Mouse (Mus musculus) hindbrain, embryonic 11.5 days (tissue): ENCODE results near the gene Sdk2. TPM values are rescaled to one million over a fixed set of nuclear protein-coding genes. Genes with fewer than 3 reads are reported as not detected.

Source experiments
- ATAC-seq: fragments of 200-750 bp; cut with Nextera tagmentation; 2 replicates; pipeline ENCODE4 v1.8.0; 2017; ENCODE audit warnings: mild to moderate bottlenecking, moderate TSS enrichment, moderate library complexity; ENCODE audit not compliant: low FRiP score
- DNase-seq: peaks from one replicate; pipeline ENCODE4 v3.0.0-alpha.2; 2015; ENCODE audit warnings: low spot score
- H3K27ac ChIP-seq: fragments of 300-500 bp; sonication (generic); 2 replicates; pipeline ENCODE4 v1.5.1; 2014; ENCODE audit warnings: mild to moderate bottlenecking, low read depth, low read length
- H3K27me3 ChIP-seq: fragments of 300-500 bp; sonication (generic); 2 replicates; pipeline ENCODE4 v1.6.1; 2014; ENCODE audit warnings: mild to moderate bottlenecking, low read length, moderate library complexity, mixed read lengths; ENCODE audit not compliant: control insufficient read depth, insufficient read depth
- H3K36me3 ChIP-seq: fragments of 300-500 bp; sonication (generic); 2 replicates; pipeline ENCODE4 v1.6.1; 2014; ENCODE audit warnings: mild to moderate bottlenecking, low read length, moderate library complexity, mixed read lengths; ENCODE audit not compliant: control insufficient read depth, insufficient read depth
- H3K4me1 ChIP-seq: fragments of 300-500 bp; sonication (generic); replicated peaks from 2 replicates; pipeline ENCODE4 v1.6.1; 2014; ENCODE audit warnings: low read length, mixed read lengths; ENCODE audit not compliant: control insufficient read depth, insufficient read depth
- H3K4me2 ChIP-seq: fragments of 300-500 bp; sonication (generic); replicated peaks from 2 replicates; pipeline ENCODE4 v1.6.1; 2014; ENCODE audit warnings: mild to moderate bottlenecking, low read depth, low read length
- H3K4me3 ChIP-seq: fragments of 300-500 bp; sonication (generic); 2 replicates; pipeline ENCODE4 v1.5.1; 2014; ENCODE audit warnings: low read depth, low read length
- H3K9ac ChIP-seq: fragments of 300-500 bp; sonication (generic); 2 replicates; pipeline ENCODE4 v1.6.1; 2014; ENCODE audit warnings: low read depth, low read length
- H3K9me3 ChIP-seq: fragments of 300-500 bp; sonication (generic); 2 replicates; pipeline ENCODE4 v1.6.1; 2016; ENCODE audit warnings: low read length; ENCODE audit not compliant: control insufficient read depth
- WGBS: fragments of 180-500 bp; shearing (Covaris S2); extraction: QIAGEN DNeasy Blood & Tissue Kit; methylation state at CpG from one replicate; pipeline ENCODE4 v1.1.7; 2014; 5-methylcytosine and 5-hydroxymethylcytosine counted together
- polyA plus RNA-seq: library from polyadenylated mRNA; unstranded; fragments of >200 nt; fragmentation: Nextera tagmentation; extraction: Ambion mirVana; gene quantifications from 2 replicates; pipeline ENCODE4 v1.2.1, GENCODE M21; 2014

Gene Sdk2
- polyA plus RNA-seq, 1 experiment from 2014 or later: 4.2 TPM

DNA sequence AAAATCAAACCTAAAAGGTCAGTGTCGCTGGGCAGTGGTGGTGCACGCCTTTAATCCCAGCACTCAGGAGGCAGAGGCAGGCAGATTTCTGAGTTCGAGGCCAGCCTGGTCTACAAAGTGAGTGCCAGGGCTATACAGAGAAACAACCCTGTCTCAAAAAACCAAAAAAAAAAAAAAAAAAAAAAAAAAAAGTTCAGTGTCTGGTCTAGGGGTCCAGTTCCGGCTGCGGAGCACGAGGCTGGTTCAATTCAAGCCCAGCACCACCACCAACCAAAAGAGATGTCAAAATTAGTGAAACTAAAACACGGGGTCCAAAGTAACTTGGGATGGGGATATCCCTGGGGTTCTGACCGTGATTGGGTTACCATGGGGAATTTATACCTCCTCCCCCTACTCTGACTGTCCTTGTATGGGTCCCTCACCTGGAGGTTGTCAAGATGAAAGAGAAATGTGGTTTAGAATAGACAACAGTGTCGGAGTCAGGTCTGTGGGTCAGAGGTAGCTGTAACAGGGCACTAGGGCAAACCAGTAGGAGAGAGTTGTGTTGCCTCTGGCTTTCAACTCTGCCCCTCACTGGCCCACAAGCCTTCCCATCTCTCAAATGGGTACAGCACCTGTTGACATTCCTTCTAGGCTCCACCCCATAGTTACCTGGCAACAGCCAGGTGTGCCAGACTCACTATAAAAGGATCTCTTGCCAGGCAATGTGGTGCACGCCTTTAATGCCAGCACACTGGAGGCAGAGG, 314.0 kb downstream of the Sdk2 start:
- Histone ChIP-seq H3K9me3 (no peaks in the 10 kb centered on the region), H3K4me1 (peaks cover 18% of the 10 kb centered on the region), H3K4me3 (no peak overlapping the region), H3K36me3 (no peaks in the 10 kb centered on the region), H3K4me2 (no peak overlapping the region), H3K27me3 (no peaks in the 10 kb centered on the region), H3K27ac (no peak overlapping the region), H3K9ac (no peak overlapping the region)
- DNase-seq: no peak
- no peak for ATAC-seq
- WGBS: 94% methylated on average over 10 of the region's 10 CpGs

DNA sequence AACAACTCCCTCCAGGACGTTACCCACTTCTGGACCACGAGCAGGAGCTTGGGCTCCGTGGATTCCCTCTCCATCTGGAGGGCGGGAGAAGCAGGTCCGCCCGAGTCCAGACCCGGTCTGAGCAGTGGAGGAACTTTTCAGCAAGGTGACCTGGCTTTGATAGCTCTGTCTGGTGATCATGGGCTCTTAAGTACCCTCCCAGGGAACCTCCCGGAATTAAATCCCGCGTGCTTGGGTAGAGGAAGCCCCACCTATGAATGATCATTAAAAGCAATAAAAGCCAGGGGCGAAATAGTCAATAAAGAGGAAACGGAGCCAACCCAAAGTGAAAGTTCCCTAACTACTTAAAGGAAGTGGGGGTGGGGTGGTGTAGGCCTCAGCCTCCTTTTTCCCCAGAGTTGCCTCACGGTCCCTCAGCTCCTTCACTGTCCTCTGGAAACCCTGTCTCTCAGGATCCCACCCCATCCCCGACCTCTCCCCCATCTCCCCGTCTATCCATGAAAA, 314.6 kb downstream of the Sdk2 start:
- peaks cover 21% of the 10 kb centered on the region for H3K4me1 ChIP-seq
- no peaks in the 10 kb centered on the region for H3K9me3 ChIP-seq
- H3K27ac ChIP-seq: peak overlapping the region; percentile 96
- ATAC-seq: no peak
- no peaks in the 10 kb centered on the region for H3K27me3 ChIP-seq
- H3K9ac ChIP-seq: peak overlapping the region; percentile 49
- H3K36me3 ChIP-seq: no peaks in the 10 kb centered on the region
- H3K4me2 ChIP-seq: peak overlapping the region; percentile 81
- H3K4me3 ChIP-seq: peak overlapping the region; percentile 72
- DNase-seq: peak; percentile 39
- 32% methylated on average over 15 of the region's 15 CpGs for WGBS

DNA sequence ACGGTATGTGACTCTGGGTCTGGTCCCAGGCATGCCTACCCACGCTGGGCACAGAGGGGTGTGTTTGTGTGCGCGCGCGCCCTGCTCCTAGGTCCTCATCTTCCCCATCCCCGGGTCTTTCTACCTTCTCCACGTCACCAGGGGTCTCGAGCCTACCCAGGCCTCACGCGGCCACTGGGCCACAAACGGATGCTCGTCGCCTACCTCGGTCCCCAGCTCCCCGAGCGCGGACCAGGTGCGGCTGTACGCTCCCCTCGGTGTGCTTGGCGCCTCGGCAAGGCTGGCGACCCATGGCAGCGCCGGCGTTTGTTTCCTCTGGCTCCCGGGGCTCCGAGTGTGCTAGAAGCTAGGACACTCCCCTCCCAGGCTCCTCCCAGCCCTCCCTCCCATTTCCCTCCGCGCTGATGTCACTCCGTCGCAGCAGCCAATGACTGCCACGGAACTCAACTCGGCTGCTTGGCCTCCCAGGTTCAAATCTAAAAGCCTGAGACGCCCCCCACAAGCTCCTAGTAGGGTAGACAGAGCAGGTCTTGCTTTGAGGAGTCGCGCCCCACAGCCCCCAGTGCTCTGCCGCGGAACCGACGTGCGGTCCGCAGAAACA, 315.3 kb downstream of the Sdk2 start, which contains the start of gene Cdc42ep4:
Gene Cdc42ep4 (minus strand): TSS at position 398 of the 601 bp plus-strand sequence.
- peak within 1 kb of the TSS; percentile 84 for H3K9ac ChIP-seq
- peak within 1 kb of the TSS; percentile 72 for H3K4me3 ChIP-seq
- no peaks in the 10 kb centered on the region for H3K27me3 ChIP-seq
- peaks cover 21% of the 10 kb centered on the region for H3K4me1 ChIP-seq
- under 1% methylated on average over 44 of the region's 44 CpGs for WGBS
- no peaks in the 10 kb centered on the region for H3K36me3 ChIP-seq
- no peaks in the 10 kb centered on the region for H3K9me3 ChIP-seq
- peak; percentile 93 for DNase-seq
- peak; percentile 82 for ATAC-seq
- H3K4me2 ChIP-seq: peak within 1 kb of the TSS; percentile 81
- peak within 1 kb of the TSS; percentile 96 for H3K27ac ChIP-seq

DNA sequence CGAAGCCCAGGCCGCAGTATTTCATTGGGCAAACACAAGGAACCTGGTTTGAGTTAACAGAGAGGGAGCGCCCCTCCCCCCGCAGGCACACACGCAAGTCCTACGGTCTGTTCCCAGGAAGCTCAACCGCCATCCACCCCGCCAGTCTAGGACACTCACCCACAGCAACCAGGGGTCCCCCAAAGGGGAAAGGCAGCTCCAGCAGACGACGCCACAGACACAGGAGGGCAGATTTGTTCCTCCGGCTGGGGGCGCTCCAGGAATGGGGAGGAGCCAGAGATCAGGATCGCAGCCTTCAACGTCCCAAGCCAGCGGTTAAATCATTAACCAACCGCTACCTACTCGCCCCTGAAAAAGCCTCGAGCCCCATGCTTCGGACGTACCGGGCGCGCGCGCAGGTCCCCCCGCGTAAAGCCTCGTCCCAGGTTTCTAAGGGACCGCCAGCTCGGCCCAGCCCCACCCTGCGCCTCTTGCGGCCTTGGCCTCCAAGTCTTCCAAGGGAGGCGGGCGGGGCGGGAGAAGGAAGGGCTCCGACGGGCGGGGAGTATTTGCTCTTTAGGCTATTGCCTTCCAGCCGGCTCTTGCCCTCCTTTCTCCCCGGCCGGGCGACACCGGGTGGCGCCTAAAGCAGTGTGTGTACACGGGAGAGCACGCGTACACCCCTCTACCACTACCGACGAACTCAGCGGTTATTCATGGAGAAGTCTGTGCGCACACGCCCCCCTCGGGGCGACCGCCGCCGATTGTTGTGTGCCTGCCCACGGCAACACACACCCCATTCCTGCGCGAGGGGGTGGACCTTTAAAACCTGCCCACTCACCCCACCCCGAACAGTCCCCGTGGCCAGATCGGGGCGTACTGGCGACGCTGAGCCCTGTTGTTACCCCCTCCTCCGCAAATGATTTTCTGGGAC, 316.0 kb downstream of the Sdk2 start:
- peaks cover 21% of the 10 kb centered on the region for H3K4me1 ChIP-seq
- H3K27ac ChIP-seq: peak overlapping the region; percentile 96
- peak; percentile 48; the same call in 1 of the 2 replicates for ATAC-seq
- peak overlapping the region; percentile 72 for H3K4me3 ChIP-seq
- peak overlapping the region; percentile 84 for H3K9ac ChIP-seq
- peak; percentile 83 for DNase-seq
- no peaks in the 10 kb centered on the region for H3K9me3 ChIP-seq
- no peaks in the 10 kb centered on the region for H3K36me3 ChIP-seq
- WGBS: under 1% methylated on average over 67 of the region's 67 CpGs
- no peaks in the 10 kb centered on the region for H3K27me3 ChIP-seq
- H3K4me2 ChIP-seq: peak overlapping the region; percentile 81

DNA sequence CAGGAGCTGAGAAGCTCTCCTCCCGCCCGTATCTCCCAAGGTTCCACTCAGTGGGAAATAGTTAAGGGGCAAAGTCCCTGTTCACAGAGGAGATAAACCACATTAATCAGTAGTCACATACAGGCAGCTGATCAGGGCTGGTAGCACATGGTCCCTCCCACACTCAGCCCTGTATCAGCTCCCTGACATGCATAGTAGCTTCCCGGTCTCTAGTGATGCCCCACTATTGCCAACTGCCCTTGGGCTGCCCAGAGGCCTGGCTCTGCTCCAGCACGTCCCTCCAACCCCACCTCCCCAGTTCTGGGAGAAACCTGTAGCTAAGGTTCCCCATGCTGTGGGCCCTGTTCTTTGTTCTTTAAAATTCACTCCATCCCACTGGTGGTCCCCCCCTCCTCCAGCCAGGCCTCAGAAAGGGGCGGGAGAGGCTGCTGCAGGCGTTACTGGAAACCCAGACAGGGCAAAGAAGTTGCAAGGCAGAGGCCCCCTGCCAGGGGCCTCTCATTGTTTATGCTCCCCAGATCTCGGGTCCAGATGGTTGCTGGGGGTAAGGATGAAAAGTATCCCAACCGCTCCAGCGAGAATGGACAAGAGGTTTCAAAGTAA, 317.0 kb downstream of the Sdk2 start:
- ATAC-seq: peak; percentile 57
- 0% methylated on average over 9 of the region's 9 CpGs for WGBS
- peaks cover 21% of the 10 kb centered on the region for H3K4me1 ChIP-seq

DNA sequence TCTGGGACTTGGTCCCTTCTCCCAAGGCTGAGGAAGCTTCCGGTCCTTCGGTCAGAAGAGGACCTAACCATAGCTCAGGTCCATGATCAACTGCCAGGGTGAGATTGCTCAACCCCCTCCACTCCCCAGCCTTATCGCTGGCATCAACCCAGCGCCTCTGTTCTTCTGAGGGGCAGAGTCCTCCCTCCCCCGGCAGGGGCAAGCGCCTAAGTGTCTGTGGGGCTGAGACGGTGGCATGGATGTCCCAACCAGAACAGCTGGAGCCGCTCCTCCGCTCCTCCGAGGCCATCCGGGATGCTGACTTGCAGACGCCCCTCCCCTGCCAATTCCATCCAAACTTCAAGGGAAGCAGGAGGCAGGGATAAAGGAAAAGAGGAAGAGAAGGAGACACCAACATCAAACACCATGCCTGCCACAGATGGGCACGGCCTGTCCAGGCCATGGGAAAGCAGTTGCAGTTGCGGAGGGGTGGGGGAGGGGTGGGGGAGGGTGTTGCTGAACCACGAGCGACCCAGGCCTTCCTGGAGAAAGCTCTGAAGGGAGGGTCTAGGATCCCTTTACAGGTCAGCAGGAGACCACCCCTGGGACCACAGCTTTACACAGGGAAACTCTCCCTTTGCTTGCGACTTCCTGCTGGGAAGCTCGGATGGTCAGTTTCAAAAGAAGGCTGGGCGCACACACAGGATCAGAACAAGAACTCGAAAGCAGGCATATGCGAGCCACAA, 317.9 kb downstream of the Sdk2 start:
- H3K4me1 ChIP-seq: peaks cover 21% of the 10 kb centered on the region
- peak overlapping the region; percentile 96 for H3K27ac ChIP-seq
- H3K36me3 ChIP-seq: no peaks in the 10 kb centered on the region
- DNase-seq: peak; percentile 64
- no peaks in the 10 kb centered on the region for H3K9me3 ChIP-seq
- peak overlapping the region; percentile 81 for H3K4me2 ChIP-seq
- H3K4me3 ChIP-seq: peak overlapping the region; percentile 72
- WGBS: 7% methylated on average over 21 of the region's 21 CpGs
- peak overlapping the region; percentile 84 for H3K9ac ChIP-seq
- ATAC-seq: no peak
- no peaks in the 10 kb centered on the region for H3K27me3 ChIP-seq

More for the DNA sequence above, 317.0 kb downstream of the Sdk2 start:
- H3K9ac ChIP-seq: peak overlapping the region; percentile 84
- H3K9me3 ChIP-seq: no peaks in the 10 kb centered on the region
- peak overlapping the region; percentile 72 for H3K4me3 ChIP-seq
- H3K27me3 ChIP-seq: no peaks in the 10 kb centered on the region
- DNase-seq: peak; percentile 76
- peak overlapping the region; percentile 81 for H3K4me2 ChIP-seq
- H3K36me3 ChIP-seq: no peaks in the 10 kb centered on the region
- H3K27ac ChIP-seq: peak overlapping the region; percentile 96

DNA sequence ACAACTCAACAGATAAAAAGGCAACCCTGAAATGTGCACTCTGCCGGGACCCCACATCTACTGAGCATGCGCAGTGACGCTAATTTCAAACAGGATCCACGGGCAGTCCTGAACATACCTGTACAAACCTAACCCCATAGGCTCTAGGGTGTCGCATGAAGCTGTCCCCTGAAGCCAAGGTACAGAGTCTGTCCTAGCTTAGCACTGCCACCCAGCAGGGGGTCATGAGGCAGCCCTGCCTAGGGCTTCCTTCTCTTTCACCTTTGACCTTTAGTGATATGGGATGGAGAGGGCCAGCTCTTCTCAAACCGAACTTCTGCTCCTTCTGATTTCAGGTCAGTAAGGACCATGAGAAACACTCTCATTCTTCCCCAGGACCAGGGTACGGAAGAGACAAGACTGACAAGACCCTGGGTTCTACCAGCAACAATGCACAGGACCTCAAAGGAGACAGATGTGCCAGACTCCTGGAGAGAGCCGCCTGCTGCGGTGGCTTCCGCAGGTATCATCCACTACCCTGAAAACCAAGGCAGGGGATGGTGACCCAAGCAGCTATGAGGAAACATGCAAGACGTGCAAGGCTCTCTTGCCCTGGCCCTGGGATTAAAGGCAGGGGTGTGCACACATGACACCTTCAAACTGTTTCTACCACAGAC, 319.0 kb downstream of the Sdk2 start:
- 73% methylated on average over 11 of the region's 11 CpGs for WGBS
- peaks cover 21% of the 10 kb centered on the region for H3K4me1 ChIP-seq
- no peak overlapping the region; the same call in 1 of the 2 replicates for H3K9ac ChIP-seq
- H3K27me3 ChIP-seq: no peaks in the 10 kb centered on the region
- H3K4me2 ChIP-seq: no peak overlapping the region; the same call in 1 of the 2 replicates
- peak overlapping the region; percentile 1; the same call in 1 of the 2 replicates for H3K4me3 ChIP-seq
- peaks cover 6% of the 10 kb centered on the region for H3K36me3 ChIP-seq
- no peak for DNase-seq
- H3K27ac ChIP-seq: no peak overlapping the region
- ATAC-seq: no peak
- H3K9me3 ChIP-seq: no peaks in the 10 kb centered on the region
